Mouse (Mus musculus) lung, postnatal 0 days (tissue): Measurements from ENCODE around the gene Adprm. TPM values are rescaled to one million over a fixed set of nuclear protein-coding genes. Genes with fewer than 3 reads are reported as not detected.
A peak's percentile ranks its signal among the peaks of the same experiment; 100 is the strongest.

ENCODE experiments used
- ATAC-seq: fragments of 200-750 bp; cut with Nextera tagmentation; 2 replicates; pipeline ENCODE4 v1.8.0; 2017; ENCODE audit warnings: moderate library complexity
- DNase-seq: peaks from one replicate; pipeline ENCODE4 v3.0.0-alpha.2; 2016; ENCODE audit warnings: low spot score
- H3K27ac ChIP-seq: fragments of 300-500 bp; sonication (generic); 2 replicates; pipeline ENCODE4 v1.5.1; 2014; ENCODE audit warnings: antibody characterized with exemption, mild to moderate bottlenecking, low read length, mixed read lengths
- H3K27me3 ChIP-seq: fragments of 300-500 bp; sonication (generic); replicated peaks from 2 replicates; pipeline ENCODE4 v1.6.1; 2014; ENCODE audit warnings: low read length, mixed read lengths; ENCODE audit not compliant: insufficient read depth
- H3K36me3 ChIP-seq: fragments of 300-500 bp; sonication (generic); 2 replicates; pipeline ENCODE4 v1.6.1; 2014; ENCODE audit warnings: low read length, mixed read lengths; ENCODE audit not compliant: insufficient read depth
- H3K4me1 ChIP-seq: fragments of 300-500 bp; sonication (generic); 2 replicates; pipeline ENCODE4 v1.6.1; 2014; ENCODE audit warnings: antibody characterized with exemption, low read depth, low read length, mixed read lengths; ENCODE audit not compliant: insufficient read depth
- H3K4me2 ChIP-seq: fragments of 300-500 bp; sonication (generic); replicated peaks from 2 replicates; pipeline ENCODE4 v1.6.1; 2014; ENCODE audit warnings: low read depth, mild to moderate bottlenecking, low read length, moderate library complexity, mixed read lengths
- H3K4me3 ChIP-seq: fragments of 300-500 bp; sonication (generic); 2 replicates; pipeline ENCODE4 v1.5.1; 2014; ENCODE audit warnings: low read depth, low read length
- H3K9ac ChIP-seq: fragments of 300-500 bp; sonication (generic); replicated peaks from 2 replicates; pipeline ENCODE4 v1.6.1; 2014; ENCODE audit warnings: low read depth, mild to moderate bottlenecking
- H3K9me3 ChIP-seq: fragments of 300-500 bp; sonication (generic); 2 replicates; pipeline ENCODE4 v1.6.1; 2016; ENCODE audit warnings: low read length, mixed read lengths
- CTCF ChIP-seq: IDR thresholded peaks from 2 replicates; pipeline ENCODE4 v1.5.1; 2016; ENCODE audit warnings: antibody characterized with exemption, mild to moderate bottlenecking
- EP300 ChIP-seq: IDR thresholded peaks from 2 replicates; pipeline ENCODE4 v1.6.1; 2016; ENCODE audit warnings: antibody characterized with exemption, mild to moderate bottlenecking, control low read depth
- WGBS: fragments of 180-500 bp; shearing (Covaris S2); extraction: QIAGEN DNeasy Blood & Tissue Kit; methylation state at CpG from one replicate; pipeline ENCODE4 v1.1.7; 2014; 5-methylcytosine and 5-hydroxymethylcytosine counted together
- polyA plus RNA-seq: library from polyadenylated mRNA; unstranded; fragments of >200 nt; fragmentation: Nextera tagmentation; extraction: Ambion mirVana; gene quantifications from 2 replicates; pipeline ENCODE4 v1.2.1, GENCODE M21; 2015

Adprm gene
- polyA plus RNA-seq, 1 experiment from 2014 or later = 29.3 TPM

GRCm38 (mm10) chr11:67067741-67068140, 15.3 kb upstream of the Adprm start:
- 60% methylated on average over 3 of the region's 3 CpGs for WGBS
- Histone ChIP-seq H3K27ac (no peak overlapping the region), H3K27me3 (no peaks in the 10 kb centered on the region), H3K4me2 (no peak overlapping the region), H3K4me3 (no peak overlapping the region), H3K36me3 (peaks cover 9% of the 10 kb centered on the region; the same call in 1 of the 2 replicates), H3K4me1 (no peaks in the 10 kb centered on the region), H3K9me3 (no peaks in the 10 kb centered on the region), H3K9ac (no peak overlapping the region)
- ATAC-seq (no peak), DNase-seq (no peak)
- TF ChIP-seq CTCF = no peak
- no peak for TF ChIP-seq EP300

- H3K9ac ChIP-seq = no peak overlapping the region
- H3K9me3 ChIP-seq = no peaks in the 10 kb centered on the region
- DNase-seq (no peak), ATAC-seq (no peak)
- no peaks in the 10 kb centered on the region for H3K4me1 ChIP-seq
- no peak overlapping the region for H3K4me2 ChIP-seq
- no peak overlapping the region for H3K27ac ChIP-seq
- TF ChIP-seq EP300 (no peak), CTCF (no peak)
- WGBS = 92% methylated on average over 3 of the region's 3 CpGs
- no peaks in the 10 kb centered on the region for H3K27me3 ChIP-seq
- H3K4me3 ChIP-seq = no peak overlapping the region
- peaks cover 28% of the 10 kb centered on the region for H3K36me3 ChIP-seq
These were observed 10.3 kb upstream of the Adprm start for GRCm38 (mm10) chr11:67062726-67063125.

GRCm38 (mm10) chr11:67061311-67061710, 8.9 kb upstream of the Adprm start:
- Histone ChIP-seq H3K9me3 (no peaks in the 10 kb centered on the region), H3K9ac (no peak overlapping the region), H3K4me1 (no peaks in the 10 kb centered on the region), H3K27ac (no peak overlapping the region), H3K27me3 (no peaks in the 10 kb centered on the region), H3K4me3 (no peak overlapping the region), H3K36me3 (peaks cover 42% of the 10 kb centered on the region), H3K4me2 (no peak overlapping the region)
- 94% methylated on average over 2 of the region's 2 CpGs for WGBS
- no peak for ATAC-seq
- TF ChIP-seq EP300 (no peak), CTCF (no peak)
- DNase-seq = no peak

GRCm38 (mm10) chr11:67054754-67055365, 2.5 kb upstream of the Adprm start:
- DNase-seq (no peak), ATAC-seq (no peak)
- no peak overlapping the region for H3K4me2 ChIP-seq
- TF ChIP-seq CTCF = no peak
- no peak for TF ChIP-seq EP300
- no peaks in the 10 kb centered on the region for H3K27me3 ChIP-seq
- H3K27ac ChIP-seq = no peak overlapping the region
- H3K36me3 ChIP-seq = peaks cover 30% of the 10 kb centered on the region
- H3K4me1 ChIP-seq = peaks cover 4% of the 10 kb centered on the region; the same call in 1 of the 2 replicates
- no peaks in the 10 kb centered on the region for H3K9me3 ChIP-seq
- WGBS = 87% methylated on average over 8 of the region's 8 CpGs
- no peak overlapping the region for H3K9ac ChIP-seq
- H3K4me3 ChIP-seq = no peak overlapping the region

- Histone ChIP-seq H3K9ac (peak overlapping the region; percentile 64), H3K27me3 (no peaks in the 10 kb centered on the region), H3K4me3 (peak overlapping the region; percentile 85), H3K27ac (peak overlapping the region; percentile 85), H3K4me1 (peaks cover 4% of the 10 kb centered on the region; the same call in 1 of the 2 replicates), H3K36me3 (peaks cover 12% of the 10 kb centered on the region; the same call in 1 of the 2 replicates), H3K4me2 (peak overlapping the region; percentile 74), H3K9me3 (no peaks in the 10 kb centered on the region)
- DNase-seq (no peak), ATAC-seq (no peak)
- no peak for TF ChIP-seq CTCF
- TF ChIP-seq EP300 = no peak
- 5% methylated on average over 16 of the region's 16 CpGs for whole genome bisulfite sequencing
These were observed 596 bp downstream of the Adprm start for GRCm38 (mm10) chr11:67051676-67052320.

- Histone ChIP-seq H3K4me2 (no peak overlapping the region), H3K27me3 (no peaks in the 10 kb centered on the region), H3K9me3 (no peaks in the 10 kb centered on the region), H3K36me3 (peaks cover 5% of the 10 kb centered on the region; the same call in 1 of the 2 replicates), H3K4me1 (peaks cover 4% of the 10 kb centered on the region; the same call in 1 of the 2 replicates), H3K4me3 (no peak overlapping the region), H3K9ac (no peak overlapping the region), H3K27ac (no peak overlapping the region)
- peak; percentile 7; the same call in 1 of the 2 replicates for TF ChIP-seq CTCF
- TF ChIP-seq EP300 = no peak
- no peak for DNase-seq
- 87% methylated on average over 3 of the region's 3 CpGs for WGBS
- no peak for ATAC-seq
These were observed 3.1 kb downstream of the Adprm start for GRCm38 (mm10) chr11:67049256-67049655.
